In genomic region chr2:106415474-106416019, GRCm38 (mm10) we compare ENCODE assay signal across 12 mouse cellular contexts.
"Had no signal": no experiment of that assay in that cellular context is flagged by ENCODE, and none has a peak within 500 bp of the region (broad histone marks: within the 10 kb centered on the region; RNA-seq: fewer than 3 reads in every experiment).

No protein-coding gene starts in this region.

- H3K27me3 ChIP-seq: intestine, embryonic 15.5 days; liver, embryonic 12.5 days; stomach, embryonic 15.5 days had no signal

- H3K27ac ChIP-seq: intestine, embryonic 15.5 days; liver, embryonic 12.5 days; midbrain, embryonic 10.5 days; stomach, embryonic 15.5 days had no signal

- H3K9me3 ChIP-seq: intestine, embryonic 15.5 days; liver, embryonic 12.5 days; midbrain, embryonic 10.5 days; stomach, embryonic 15.5 days had no signal

- ATAC-seq: intestine, embryonic 15.5 days; liver, embryonic 12.5 days; midbrain, embryonic 16.5 days had no signal

- H3K4me1 ChIP-seq: intestine, embryonic 15.5 days; liver, embryonic 12.5 days; stomach, embryonic 15.5 days had no signal

- H3K36me3 ChIP-seq: intestine, embryonic 15.5 days; liver, embryonic 12.5 days; midbrain, embryonic 10.5 days; stomach, embryonic 15.5 days had no signal

- H3K4me3 ChIP-seq: intestine, embryonic 15.5 days; liver, embryonic 12.5 days; midbrain, embryonic 10.5 days; stomach, embryonic 15.5 days had no signal

- H3K9ac ChIP-seq: intestine, embryonic 15.5 days; liver, embryonic 12.5 days; lung, embryonic 14.5 days; stomach, embryonic 15.5 days had no signal

- H3K4me2 ChIP-seq: intestine, embryonic 15.5 days; liver, embryonic 12.5 days; lung, embryonic 14.5 days; stomach, embryonic 15.5 days had no signal

- DNase-seq: kidney, adult 18-20 months; kidney, postnatal 10 days; lung, embryonic 14.5 days; lung, postnatal 10 days; lung, postnatal 4 days; spleen, adult 18-20 months; thymus, postnatal 36 days had no signal
